Mouse (Mus musculus): ENCODE data around the gene Pde4b. TPM values are rescaled to one million over a fixed set of nuclear protein-coding genes. Genes with fewer than 3 reads are reported as not detected.

Pde4b gene
- 8.2 TPM for polyA plus RNA-seq (2014; fragmentation: Illumina TruSeq; extraction: RNeasy Lipid Tissue Mini Kit (QIAGEN cat#74804); ENCODE audit: low read depth, low replicate concordance)

DNA sequence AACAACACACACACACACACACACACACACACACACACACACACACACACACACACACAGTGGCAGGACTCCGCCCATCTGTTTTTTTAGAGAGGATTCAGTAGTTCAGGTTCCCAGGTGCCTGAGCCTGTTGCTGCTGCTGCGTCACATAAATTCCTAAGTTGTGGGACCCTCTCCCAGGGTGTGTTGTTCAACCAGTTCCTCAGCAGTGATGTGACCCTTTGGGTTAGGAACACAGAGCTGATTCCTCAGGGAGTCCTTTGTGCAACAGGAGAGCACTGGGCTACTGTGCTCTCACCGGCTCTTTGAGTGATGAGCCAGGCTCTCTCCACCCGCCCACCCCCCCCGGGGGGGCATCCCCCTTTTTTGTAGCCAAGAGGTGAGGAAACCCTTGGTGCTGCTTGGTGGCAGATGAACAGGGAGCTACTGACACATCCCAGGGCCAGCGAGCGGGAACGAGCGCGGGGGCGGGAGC is at the start of gene Pde4b:
TSS of gene Pde4b (plus strand) at position 453 of the 475 bp plus-strand sequence.

Other genes starting within 250 kb of the Pde4b start
- not detected for gene B020004J07Rik, start 243.5 kb upstream of the Pde4b start, polyA plus RNA-seq (2014; fragmentation: Illumina TruSeq; extraction: RNeasy Lipid Tissue Mini Kit (QIAGEN cat#74804); ENCODE audit: low read depth, low replicate concordance)
- gene C130073F10Rik, start 193.8 kb upstream of the Pde4b start, polyA plus RNA-seq (2014; fragmentation: Illumina TruSeq; extraction: RNeasy Lipid Tissue Mini Kit (QIAGEN cat#74804); ENCODE audit: low read depth, low replicate concordance), result not detected
- not detected for gene Gm12800, start 178.4 kb upstream of the Pde4b start, polyA plus RNA-seq (2014; fragmentation: Illumina TruSeq; extraction: RNeasy Lipid Tissue Mini Kit (QIAGEN cat#74804); ENCODE audit: low read depth, low replicate concordance)
- gene Gm12794, start 147.1 kb upstream of the Pde4b start, polyA plus RNA-seq (2014; fragmentation: Illumina TruSeq; extraction: RNeasy Lipid Tissue Mini Kit (QIAGEN cat#74804); ENCODE audit: low read depth, low replicate concordance), result not detected
- gene Gm12790, start 106.5 kb upstream of the Pde4b start, polyA plus RNA-seq (2014; fragmentation: Illumina TruSeq; extraction: RNeasy Lipid Tissue Mini Kit (QIAGEN cat#74804); ENCODE audit: low read depth, low replicate concordance), result not detected
- not detected for gene Gm12789, start 100.9 kb upstream of the Pde4b start, polyA plus RNA-seq (2014; fragmentation: Illumina TruSeq; extraction: RNeasy Lipid Tissue Mini Kit (QIAGEN cat#74804); ENCODE audit: low read depth, low replicate concordance)